Mouse (Mus musculus) ES-E14 (cell line): ENCODE results near the gene Nob1.

Source experiments
- CHD2 ChIP-seq: IDR thresholded peaks from 2 replicates; pipeline ENCODE4 v1.6.1; 2014; ENCODE audit warnings: mild to moderate bottlenecking, low read depth, low read length, inconsistent platforms
- MAFK ChIP-seq: IDR thresholded peaks from 2 replicates; pipeline ENCODE4 v1.6.1; 2014; ENCODE audit warnings: mild to moderate bottlenecking, low read depth, low read length, inconsistent platforms; ENCODE audit not compliant: insufficient read depth
- ZC3H11A ChIP-seq: IDR thresholded peaks from 2 replicates; pipeline ENCODE4 v1.6.1; 2012; ENCODE audit warnings: low read depth, mild to moderate bottlenecking, inconsistent platforms, low read length, borderline replicate concordance
- ZNF384 ChIP-seq: IDR thresholded peaks from 2 replicates; pipeline ENCODE4 v1.6.1; 2012; ENCODE audit warnings: low read depth, low read length, inconsistent platforms

- TF ChIP-seq CHD2 = no peak
- no peak for TF ChIP-seq MAFK
- no peak for TF ChIP-seq ZC3H11A
- TF ChIP-seq ZNF384 = no peak
These were observed 24.3 kb upstream of the Nob1 start for GRCm38 (mm10) chr8:107449130-107449529.
